Mouse (Mus musculus) adrenal gland, adult (tissue): ENCODE measurements around the gene Timp3.

Experiments
- DNase-seq, 2 experiments: peaks; one replicate each; pipeline ENCODE4 v3.0.0; 2022 to 2023; ENCODE audit warnings: low spot score in 1 of 2; ENCODE audit not compliant: inconsistent age in 2 of 2

Timp3 gene

DNA sequence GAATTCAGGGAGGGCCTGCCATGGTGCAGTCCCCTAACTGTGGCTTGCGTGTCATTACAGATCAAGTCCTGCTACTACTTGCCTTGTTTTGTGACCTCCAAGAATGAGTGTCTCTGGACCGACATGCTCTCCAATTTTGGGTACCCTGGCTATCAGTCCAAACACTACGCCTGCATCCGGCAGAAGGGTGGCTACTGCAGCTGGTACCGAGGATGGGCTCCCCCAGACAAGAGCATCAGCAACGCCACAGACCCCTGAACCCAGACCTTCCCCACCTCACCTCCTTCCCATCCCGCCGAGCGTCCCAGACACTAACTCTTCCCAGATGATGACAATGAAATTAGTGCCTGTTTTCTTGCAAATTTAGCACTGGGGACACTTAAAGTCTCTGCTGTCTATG lies 45.5 kb downstream of the Timp3 start:
- peak in 1 of 2 experiments; percentile 52 for DNase-seq

GRCm38 (mm10) chr10:86346235-86346840 lies 46.2 kb downstream of the Timp3 start:
- peak in 1 of 2 experiments; percentile 71 for DNase-seq

DNA sequence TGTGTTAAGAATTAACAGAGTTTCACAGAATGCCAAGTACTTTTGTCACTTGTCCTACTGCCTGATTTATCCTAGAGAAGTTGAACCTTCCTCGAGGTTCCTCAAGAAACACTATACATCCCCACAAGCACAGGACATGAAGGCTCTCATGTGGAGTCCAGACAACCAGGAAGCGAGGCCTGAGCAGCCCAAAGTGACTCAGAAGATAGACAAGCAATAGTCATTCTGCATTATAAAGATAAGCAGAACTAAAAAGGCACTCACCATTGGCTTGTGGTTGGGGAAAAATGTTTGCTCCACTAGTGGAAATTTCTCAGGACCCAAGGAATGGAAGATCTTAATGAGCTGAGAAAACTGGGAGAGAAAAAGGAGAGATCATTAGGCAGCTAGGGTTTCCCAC lies 51.1 kb downstream of the Timp3 start:
- no peak for DNase-seq

GRCm38 (mm10) chr10:86352521-86352920 lies 52.3 kb downstream of the Timp3 start:
- no peak for DNase-seq

GRCm38 (mm10) chr10:86356819-86357563 lies 56.8 kb downstream of the Timp3 start:
- DNase-seq, result peak in 1 of 2 experiments; percentile 78

- peak in 1 of 2 experiments; percentile 80 for DNase-seq
Observed at GRCm38 (mm10) chr10:86358307-86358975, 58.3 kb downstream of the Timp3 start.

GRCm38 (mm10) chr10:86359208-86359607 lies 59.0 kb downstream of the Timp3 start:
- no peak for DNase-seq

DNA sequence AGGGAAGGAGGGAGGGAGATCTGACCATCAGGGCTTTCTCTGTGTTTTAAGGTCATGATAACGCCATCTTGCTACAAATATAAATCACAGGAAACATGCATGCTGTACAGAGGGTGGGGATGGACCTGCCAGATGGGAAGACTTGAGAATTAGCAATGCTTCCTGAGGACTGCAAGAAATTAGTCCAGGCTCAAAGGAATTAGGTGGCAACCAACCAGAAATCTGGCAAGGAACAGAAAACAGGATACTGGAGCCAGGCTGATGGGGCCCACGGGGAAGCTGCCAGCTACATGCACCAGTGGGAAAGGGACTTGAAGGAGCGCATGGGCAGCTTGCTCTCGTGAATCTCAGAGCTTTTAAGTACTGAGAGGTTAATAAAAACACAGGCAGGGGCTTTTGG lies 59.5 kb downstream of the Timp3 start:
- peak in 1 of 2 experiments; percentile 48 for DNase-seq

DNA sequence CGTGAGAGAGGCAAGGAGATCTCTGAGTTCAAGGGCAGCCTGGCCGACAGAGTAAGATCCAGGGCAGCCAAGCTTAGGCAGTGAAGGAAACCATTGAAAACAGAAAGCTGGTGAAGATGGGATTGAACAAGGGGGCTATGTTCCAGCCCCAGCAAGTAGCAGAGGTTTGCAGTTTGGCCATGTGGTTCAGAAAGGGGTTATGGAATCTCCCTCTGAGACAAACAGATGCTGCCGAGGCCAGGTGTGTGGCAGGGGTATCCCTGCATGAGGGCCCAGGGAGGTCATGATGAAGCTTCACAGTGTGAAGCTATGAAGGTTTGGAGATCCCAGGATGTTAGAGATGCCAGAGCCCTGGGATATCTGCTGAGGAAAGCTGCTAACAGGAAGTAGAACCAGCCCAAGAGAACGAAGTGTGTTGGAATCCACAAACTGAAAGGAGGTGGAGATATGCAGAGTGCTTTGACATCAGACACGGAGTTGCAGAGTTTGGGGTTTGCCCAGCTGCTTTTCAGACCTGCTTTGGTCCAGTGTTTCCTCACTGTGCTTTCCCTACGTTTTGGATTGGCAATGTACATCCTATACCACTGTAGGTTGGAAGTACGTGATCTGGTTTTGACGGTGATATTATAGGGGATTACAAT lies 63.6 kb downstream of the Timp3 start:
- DNase-seq, result no peak

GRCm38 (mm10) chr10:86365632-86366092 lies 65.5 kb downstream of the Timp3 start:
- peak in 1 of 2 experiments; percentile 66 for DNase-seq

DNA sequence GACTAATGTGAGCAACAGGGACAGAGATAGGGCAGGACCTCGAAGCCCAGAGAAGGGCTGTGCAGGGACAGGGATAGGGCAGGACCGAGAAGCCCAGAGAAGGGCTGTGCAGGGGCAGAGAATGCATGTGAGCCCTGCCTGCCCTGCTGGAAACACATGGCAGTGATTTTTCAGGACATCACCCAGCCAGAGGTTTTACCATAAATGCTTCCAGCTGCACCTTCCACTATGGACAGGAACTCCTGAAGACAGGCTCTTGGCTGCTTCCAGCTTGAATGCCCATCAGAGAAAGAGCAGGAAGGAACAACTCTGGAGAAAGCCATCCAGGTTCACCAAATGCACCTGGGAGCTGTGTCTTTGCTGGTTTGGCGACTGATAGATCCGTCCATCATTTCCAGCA lies 67.2 kb downstream of the Timp3 start:
- no peak for DNase-seq

DNA sequence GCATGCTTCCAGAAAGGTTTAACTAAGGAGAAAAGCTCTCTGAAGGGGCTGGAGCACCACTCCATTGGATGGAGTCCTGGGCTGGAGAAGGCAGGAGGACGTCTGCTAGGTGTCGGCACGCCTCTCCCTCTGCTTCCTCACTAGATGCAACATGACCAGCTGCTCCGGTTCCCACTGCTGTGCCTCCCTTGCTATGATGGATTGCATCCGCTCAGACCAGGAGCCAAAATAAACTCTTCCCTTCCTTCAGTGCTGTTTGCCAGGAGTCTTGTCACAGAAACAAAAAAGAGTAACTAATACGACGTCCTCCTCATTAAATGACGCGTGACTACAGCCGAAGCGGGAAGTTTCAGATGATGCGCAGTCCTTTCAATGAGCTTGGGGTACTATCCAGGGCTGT lies 68.6 kb downstream of the Timp3 start:
- peak; percentile 59 to 76 for DNase-seq

DNA sequence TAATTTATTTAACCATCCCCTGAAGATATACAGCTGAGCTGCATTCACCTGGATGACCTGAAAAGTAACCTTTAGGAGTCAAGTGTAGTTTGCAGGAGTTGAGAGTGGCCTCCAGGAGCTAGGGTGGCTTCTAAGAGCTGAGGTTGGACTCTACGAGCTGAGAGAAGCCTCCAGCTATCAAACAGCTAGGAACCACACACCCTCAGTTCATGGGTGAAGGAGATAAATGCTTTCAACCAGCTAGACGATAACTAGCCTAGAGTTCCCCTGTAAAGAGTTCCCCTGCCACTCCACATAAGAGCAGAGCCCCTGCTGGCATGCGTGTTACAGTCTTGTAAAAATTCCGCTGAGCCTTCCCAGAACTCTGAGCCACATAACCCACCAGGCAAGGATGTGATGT lies 69.2 kb downstream of the Timp3 start:
- DNase-seq, result no peak

DNA sequence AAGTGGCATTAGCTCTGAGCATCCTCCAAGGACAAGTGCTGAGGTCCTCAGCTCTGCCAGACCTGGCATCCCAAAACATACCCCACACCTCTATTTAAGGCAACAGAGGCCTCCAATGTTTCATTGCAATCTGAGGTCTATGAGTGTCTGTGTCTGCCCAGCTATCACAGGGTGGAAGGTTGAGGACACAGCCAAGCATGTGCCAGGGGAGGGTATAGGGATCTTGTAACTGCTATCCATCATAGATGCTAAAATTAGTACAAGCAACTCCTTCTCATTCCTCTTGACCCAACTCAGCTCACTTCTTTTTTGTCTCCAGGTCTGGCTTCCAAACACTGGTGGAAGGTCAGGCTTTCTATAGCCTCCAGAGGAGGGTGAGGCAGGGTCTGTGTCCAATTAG lies 71.4 kb downstream of the Timp3 start:
- DNase-seq, result no peak

GRCm38 (mm10) chr10:86374061-86374460 lies 73.9 kb downstream of the Timp3 start:
- no peak for DNase-seq

GRCm38 (mm10) chr10:86375903-86376302 lies 75.7 kb downstream of the Timp3 start:
- peak; percentile 84 to 91 for DNase-seq

DNA sequence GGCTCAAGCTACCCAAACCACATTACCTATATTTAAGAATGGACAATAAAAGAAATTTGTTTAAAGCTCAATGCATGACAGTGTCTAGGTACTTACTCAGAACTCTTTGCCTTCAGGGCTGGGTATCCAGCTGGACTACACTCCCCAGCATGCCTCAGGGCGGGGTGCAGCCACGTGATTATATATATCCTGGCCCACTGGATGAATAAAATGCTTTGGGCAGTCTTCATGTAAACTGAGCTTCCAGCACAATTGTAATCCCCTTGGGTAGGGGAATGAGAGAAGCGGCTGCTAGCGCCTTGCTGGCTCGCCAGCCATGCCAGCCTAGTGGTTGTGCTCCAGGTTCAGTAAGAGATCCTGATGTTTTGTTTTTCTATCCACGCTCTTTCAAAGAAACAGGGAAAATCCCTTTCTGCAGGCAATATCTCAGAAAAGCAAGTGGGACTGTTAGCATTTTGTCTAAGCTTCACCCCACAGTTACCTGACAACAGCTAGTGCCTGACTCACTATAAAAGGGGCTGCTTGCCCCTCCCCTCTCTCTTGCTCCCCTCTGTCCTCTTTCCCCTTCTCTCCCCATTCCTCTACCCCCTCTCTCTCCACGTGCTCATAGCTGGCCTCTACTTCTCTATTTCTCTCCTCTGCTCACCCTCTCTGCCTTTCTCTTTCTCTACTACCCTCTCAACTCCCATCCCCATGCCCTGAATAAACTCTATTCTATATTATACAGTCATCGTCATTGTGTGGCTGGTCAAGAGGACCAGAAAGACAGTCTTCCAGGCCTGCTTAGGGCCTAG lies 76.4 kb downstream of the Timp3 start:
- no peak for DNase-seq

DNA sequence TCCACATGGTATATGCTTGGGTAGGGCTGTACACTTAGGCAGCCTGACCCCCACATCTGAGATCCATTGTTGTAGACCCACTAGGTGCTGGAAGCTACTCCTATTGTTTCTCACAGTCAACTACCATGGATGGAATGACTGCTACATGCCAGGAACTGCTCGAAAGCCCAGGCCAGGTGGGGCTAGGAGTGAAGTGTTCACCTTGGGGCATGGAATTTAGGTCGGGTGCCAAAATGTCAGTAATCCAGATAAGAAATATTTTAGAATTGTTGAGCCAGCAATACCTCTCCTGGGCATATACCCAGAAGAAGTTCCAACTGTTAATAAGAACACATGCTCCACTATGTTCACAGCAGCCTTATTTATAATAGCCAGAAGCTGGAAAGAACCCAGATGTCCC lies 78.6 kb downstream of the Timp3 start:
- DNase-seq, result peak in 1 of 2 experiments; percentile 15

DNA sequence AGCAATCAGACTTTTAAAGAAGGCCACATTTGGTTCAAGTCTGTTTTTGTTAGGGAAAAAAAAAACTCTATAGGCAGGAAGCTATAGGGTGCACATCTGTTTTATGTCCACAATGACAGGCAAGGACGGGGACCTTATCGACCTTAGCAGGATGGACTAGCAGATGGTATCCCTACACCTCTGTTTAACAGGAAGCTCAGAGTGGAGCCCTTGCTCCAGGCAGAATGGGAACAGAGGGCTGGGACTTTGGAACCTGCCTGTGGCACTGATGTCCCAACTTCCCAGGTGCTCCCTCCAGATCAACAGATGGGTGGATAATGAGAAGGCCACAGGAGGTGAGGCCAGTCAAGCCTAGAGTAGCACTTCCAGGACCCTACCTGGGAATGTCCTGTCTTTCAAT lies 80.5 kb downstream of the Timp3 start:
- peak in 1 of 2 experiments; percentile 15 for DNase-seq

- no peak for DNase-seq
Observed at GRCm38 (mm10) chr10:86381150-86381921, 81.2 kb downstream of the Timp3 start.
